Mouse (Mus musculus) MEL (cell line): ENCODE data around the gene Cntfr. TPM values are rescaled to one million over a fixed set of nuclear protein-coding genes. Genes with fewer than 3 reads are reported as not detected.

Source experiments
- DNase-seq: peaks from one replicate; pipeline ENCODE4 v3.0.0; 2011; ENCODE audit warnings: low read depth, low spot score
- H3K27ac ChIP-seq: 2 replicates; pipeline ENCODE4 v1.5.1; 2012; ENCODE audit warnings: low read depth, mild to moderate bottlenecking, control low read depth, low read length, moderate library complexity; ENCODE audit not compliant: control insufficient read depth
- H3K27me3 ChIP-seq, 2 experiments: fragments of 150-350 bp in 1 of 2; sonication (generic) in 1 of 2; 2 replicates each; pipeline ENCODE4 v1.6.1; 2012; ENCODE audit warnings: low read length in 2 of 2, mild to moderate bottlenecking in 2 of 2, improper control_type of control experiment in 1 of 2, moderate library complexity in 1 of 2; ENCODE audit not compliant: insufficient read depth in 2 of 2, control insufficient read depth in 1 of 2
- H3K36me3 ChIP-seq, 2 experiments: 2 replicates each; pipeline ENCODE4 v1.6.1; 2012 to 2014; ENCODE audit warnings: low read length in 2 of 2, improper control_type of control experiment in 1 of 2, inconsistent platforms in 1 of 2, mild to moderate bottlenecking in 1 of 2; ENCODE audit not compliant: insufficient read depth in 2 of 2, control insufficient read depth in 1 of 2
- H3K4me1 ChIP-seq, 2 experiments: fragments of 150-350 bp in 1 of 2; sonication (generic) in 1 of 2; 2 replicates each; pipeline ENCODE4 v1.6.1; 2012; ENCODE audit warnings: low read length in 2 of 2, improper control_type of control experiment in 1 of 2, mild to moderate bottlenecking in 1 of 2; ENCODE audit not compliant: insufficient read depth in 2 of 2, control insufficient read depth in 1 of 2
- H3K4me3 ChIP-seq, 2 experiments: fragments of 150-350 bp in 1 of 2; sonication (generic) in 1 of 2; 2 replicates each; pipeline ENCODE4 v1.5.1; 2012; ENCODE audit warnings: low read depth in 2 of 2, low read length in 2 of 2, mild to moderate bottlenecking in 2 of 2, moderate library complexity in 2 of 2, control low read depth in 1 of 2, improper control_type of control experiment in 1 of 2; ENCODE audit not compliant: control insufficient read depth in 1 of 2, insufficient read depth in 1 of 2
- H3K79me2 ChIP-seq: 2 replicates; pipeline ENCODE4 v1.6.1; 2012; ENCODE audit warnings: mild to moderate bottlenecking, low read length, moderate library complexity; ENCODE audit not compliant: control insufficient read depth, poor library complexity, insufficient read depth
- H3K9ac ChIP-seq: 2 replicates; pipeline ENCODE4 v1.6.1; 2012; ENCODE audit warnings: low read depth, mild to moderate bottlenecking, control low read depth, low read length, moderate library complexity; ENCODE audit not compliant: control insufficient read depth, poor library complexity, severe bottlenecking
- H3K9me3 ChIP-seq: fragments of 150-350 bp; sonication (generic); replicated peaks from 2 replicates; pipeline ENCODE4 v1.6.1; 2012; ENCODE audit warnings: mild to moderate bottlenecking, low read length, improper control_type of control experiment, moderate library complexity; ENCODE audit not compliant: insufficient read depth
- CHD1 ChIP-seq: IDR thresholded peaks from 2 replicates; pipeline ENCODE4 v1.6.1; 2012; ENCODE audit warnings: low read depth, mild to moderate bottlenecking, inconsistent platforms, low read length, improper control_type of control experiment
- CHD2 ChIP-seq: IDR thresholded peaks from 2 replicates; pipeline ENCODE4 v1.6.1; 2011; ENCODE audit warnings: low read length, improper control_type of control experiment
- E2F4 ChIP-seq: IDR thresholded peaks from 2 replicates; pipeline ENCODE4 v1.6.1; 2011; ENCODE audit warnings: low read depth, low read length, improper control_type of control experiment, borderline replicate concordance
- EP300 ChIP-seq, 2 experiments: IDR thresholded peaks; 2 replicates each; pipeline ENCODE4 v1.6.1; 2011; ENCODE audit warnings: improper control_type of control experiment in 2 of 2, low read length in 2 of 2, low read depth in 1 of 2, mild to moderate bottlenecking in 1 of 2
- GATA1 ChIP-seq: IDR thresholded peaks from 2 replicates; pipeline ENCODE4 v1.6.1; 2011; ENCODE audit warnings: low read depth, low read length, improper control_type of control experiment
- HCFC1 ChIP-seq: IDR thresholded peaks from 2 replicates; pipeline ENCODE4 v1.6.1; 2012; ENCODE audit warnings: low read depth, mild to moderate bottlenecking, inconsistent platforms, low read length, improper control_type of control experiment, moderate library complexity
- KAT2A ChIP-seq: conservative IDR thresholded peaks from 2 replicates; pipeline ENCODE4 v1.6.1; 2012; ENCODE audit warnings: low read depth, low read length, improper control_type of control experiment, inconsistent platforms
- MAZ ChIP-seq: IDR thresholded peaks from 2 replicates; pipeline ENCODE4 v1.6.1; 2012; ENCODE audit warnings: low read depth, mild to moderate bottlenecking, inconsistent platforms, low read length, improper control_type of control experiment
- MEF2A ChIP-seq: IDR thresholded peaks from 2 replicates; pipeline ENCODE4 v1.6.1; 2014; ENCODE audit warnings: low read depth, mild to moderate bottlenecking, inconsistent platforms, low read length, improper control_type of control experiment; ENCODE audit not compliant: poor library complexity, insufficient replicate concordance, severe bottlenecking; ENCODE audit errors: extremely low read depth
- RAD21 ChIP-seq: IDR thresholded peaks from 2 replicates; pipeline ENCODE4 v1.6.1; 2011; ENCODE audit warnings: mild to moderate bottlenecking, low read depth, low read length, improper control_type of control experiment
- TCF12 ChIP-seq: IDR thresholded peaks from 2 replicates; pipeline ENCODE4 v1.6.1; 2014; ENCODE audit warnings: low read depth, mild to moderate bottlenecking, inconsistent platforms, low read length, improper control_type of control experiment, moderate library complexity
- UBTF ChIP-seq: IDR thresholded peaks from 2 replicates; pipeline ENCODE4 v1.6.1; 2012; ENCODE audit warnings: low read depth, mild to moderate bottlenecking, inconsistent platforms, low read length, improper control_type of control experiment, moderate library complexity, borderline replicate concordance; ENCODE audit not compliant: insufficient read depth
- USF1 ChIP-seq: IDR thresholded peaks from 2 replicates; pipeline ENCODE4 v1.6.1; 2014; ENCODE audit warnings: low read depth, mild to moderate bottlenecking, inconsistent platforms, low read length, improper control_type of control experiment, moderate library complexity
- USF2 ChIP-seq, 2 experiments: IDR thresholded peaks; 2 replicates each; pipeline ENCODE4 v1.6.1; 2011 to 2012; ENCODE audit warnings: improper control_type of control experiment in 2 of 2, low read length in 2 of 2, borderline replicate concordance in 1 of 2, inconsistent platforms in 1 of 2, low read depth in 1 of 2, mild to moderate bottlenecking in 1 of 2; ENCODE audit not compliant: insufficient read depth in 1 of 2
- ZC3H11A ChIP-seq: IDR thresholded peaks from 2 replicates; pipeline ENCODE4 v1.6.1; 2012; ENCODE audit warnings: low read depth, mild to moderate bottlenecking, inconsistent platforms, low read length, improper control_type of control experiment
- polyA plus RNA-seq, 2 experiments: library from polyadenylated mRNA; stranded (reverse) in 1 of 2; unstranded in 1 of 2; fragments of >175 nt in 1 of 2; fragments of >200 nt in 1 of 2; gene quantifications; 2 replicates each; pipeline versions ENCODE4 v1.2.1 to v1.2.4; 2012; ENCODE audit warnings: low replicate concordance in 2 of 2, low read depth in 1 of 2; ENCODE audit not compliant: insufficient read length in 2 of 2, insufficient read depth in 1 of 2, missing spikeins in 1 of 2
- total RNA-seq: library from RNA; depleted of rRNA; stranded (reverse); fragments of 300-350 nt; gene quantifications from 2 replicates; pipeline ENCODE4 v1.2.3, GENCODE M21; 2012

Gene Cntfr
- total and polyA plus RNA-seq, 3 experiments: not detected

DNA sequence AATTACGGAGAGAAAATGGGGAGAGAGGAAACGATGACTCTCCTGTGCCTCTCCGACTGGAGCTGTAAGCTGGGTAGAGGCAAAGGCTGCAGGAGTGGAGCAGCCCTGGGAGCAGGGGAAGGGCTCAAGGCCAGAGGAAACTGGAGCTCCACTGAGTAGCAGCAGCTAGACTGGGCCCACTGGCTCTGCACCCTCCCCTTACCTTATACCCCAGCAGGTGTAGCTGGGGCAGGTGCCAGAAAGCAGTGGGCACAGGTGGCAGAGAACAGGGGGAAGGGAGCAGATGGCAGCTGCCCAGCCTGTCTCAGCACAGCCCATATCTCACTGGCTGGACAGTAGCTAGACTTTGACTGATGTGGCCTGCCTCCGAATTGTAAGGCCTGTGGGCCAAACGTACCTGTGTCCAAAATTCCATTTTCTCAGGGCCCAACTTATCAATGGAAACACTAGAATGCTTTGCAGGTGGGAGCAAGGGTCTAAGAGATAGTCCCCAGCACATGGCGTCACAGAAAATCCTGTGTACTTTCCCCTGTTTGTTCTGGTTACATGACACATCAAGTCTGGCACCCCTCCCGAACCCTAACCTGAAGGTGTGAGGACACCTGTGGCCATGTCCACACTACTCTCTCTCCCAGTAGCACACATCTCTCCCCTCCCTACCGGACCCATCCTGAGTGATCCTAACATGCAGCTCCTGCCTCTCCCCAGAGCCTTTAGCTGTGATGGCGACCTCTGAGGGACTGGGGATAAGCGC, 59.8 kb downstream of the Cntfr start:
- H3K27me3 ChIP-seq: peaks cover 3 to 7% of the 10 kb centered on the region in 2 experiments
- H3K4me3 ChIP-seq: no peak overlapping the region
- H3K4me1 ChIP-seq: peaks cover 0 to 10% of the 10 kb centered on the region in 2 experiments; a peak in 2 of 4 replicates
- H3K9me3 ChIP-seq: no peaks in the 10 kb centered on the region
- TF ChIP-seq MEF2A (no peak), TCF12 (no peak), HCFC1 (no peak), MAZ (no peak), ZC3H11A (no peak), KAT2A (no peak)
- H3K27ac ChIP-seq: no peak overlapping the region
- H3K79me2 ChIP-seq: no peaks in the 10 kb centered on the region
- no peak for DNase-seq
- H3K9ac ChIP-seq: no peak overlapping the region
- H3K36me3 ChIP-seq: no peaks in the 10 kb centered on the region

DNA sequence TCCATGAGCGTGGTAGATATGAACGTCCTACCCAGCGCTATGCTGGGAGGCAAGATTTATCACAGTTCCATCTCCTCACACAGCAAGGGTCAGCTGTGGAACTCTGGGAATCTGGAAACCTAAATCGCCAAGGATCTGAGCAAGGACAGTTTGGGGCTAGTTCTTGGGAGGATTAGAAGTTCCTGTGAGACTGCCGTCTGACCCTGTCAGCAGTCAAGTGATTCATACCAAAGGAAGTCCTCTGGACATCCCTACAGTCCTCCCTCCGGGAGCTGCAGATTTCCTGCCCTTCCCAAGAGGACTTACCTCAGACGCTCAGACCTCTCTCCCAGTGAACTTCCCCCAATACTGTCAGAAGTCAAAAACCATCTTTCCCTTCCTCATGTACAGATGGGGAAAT, 60.5 kb downstream of the Cntfr start:
- TF ChIP-seq RAD21 (no peak), UBTF (no peak), CHD2 (no peak), GATA1 (no peak), USF1 (no peak), EP300 (IDR thresholded peaks at IDR 0.05; ENCODE audit: low read depth in 1 of 2, low read length in 2 of 2) (no peak), USF2 (IDR thresholded peaks at IDR 0.05; ENCODE audit: borderline replicate concordance in 1 of 2, insufficient read depth in 1 of 2, low read depth in 1 of 2, low read length in 2 of 2) (no peak), E2F4 (no peak), CHD1 (no peak), KAT2A (no peak)
- Histone ChIP-seq H3K36me3 (no peaks in the 10 kb centered on the region), H3K27ac (no peak overlapping the region), H3K9ac (no peak overlapping the region), H3K4me3 (no peak overlapping the region), H3K79me2 (no peaks in the 10 kb centered on the region), H3K27me3 (peaks cover 3 to 10% of the 10 kb centered on the region in 2 experiments), H3K4me1 (peaks cover 0 to 10% of the 10 kb centered on the region in 2 experiments; a peak in 2 of 4 replicates), H3K9me3 (no peaks in the 10 kb centered on the region)
- no peak for DNase-seq
